Mouse (Mus musculus) liver, embryonic 11.5 days (tissue): ENCODE results near the gene Olfr77. TPM values are rescaled to one million over a fixed set of nuclear protein-coding genes. Genes with fewer than 3 reads are reported as not detected.

Experiments used
- ATAC-seq: fragments of 200-750 bp; cut with Nextera tagmentation; replicated peaks from 2 replicates; pipeline ENCODE4 v1.8.0; 2017; ENCODE audit warnings: moderate number of reproducible peaks, mild to moderate bottlenecking, moderate TSS enrichment, moderate library complexity; ENCODE audit not compliant: low FRiP score
- DNase-seq: peaks from one replicate; pipeline ENCODE4 v3.0.0-alpha.2; 2017; ENCODE audit warnings: low spot score
- H3K27ac ChIP-seq: fragments of 300-500 bp; sonication (generic); 2 replicates; pipeline ENCODE4 v1.5.1; 2014; ENCODE audit warnings: mild to moderate bottlenecking, low read depth, low read length, control low read depth
- H3K27me3 ChIP-seq: fragments of 300-500 bp; sonication (generic); replicated peaks from 2 replicates; pipeline ENCODE4 v1.6.1; 2014; ENCODE audit warnings: low read length, mixed read lengths; ENCODE audit not compliant: control insufficient read depth, insufficient read depth
- H3K36me3 ChIP-seq: fragments of 300-500 bp; sonication (generic); 2 replicates; pipeline ENCODE4 v1.6.1; 2014; ENCODE audit warnings: mild to moderate bottlenecking, low read length, moderate library complexity, mixed read lengths; ENCODE audit not compliant: control insufficient read depth, insufficient read depth
- H3K4me1 ChIP-seq: fragments of 300-500 bp; sonication (generic); replicated peaks from 2 replicates; pipeline ENCODE4 v1.6.1; 2014; ENCODE audit warnings: low read length, mixed read lengths; ENCODE audit not compliant: control insufficient read depth, insufficient read depth
- H3K4me2 ChIP-seq: fragments of 300-500 bp; sonication (generic); 2 replicates; pipeline ENCODE4 v1.6.1; 2014; ENCODE audit warnings: mild to moderate bottlenecking, control low read depth, moderate library complexity
- H3K4me3 ChIP-seq: fragments of 300-500 bp; sonication (generic); 2 replicates; pipeline ENCODE4 v1.5.1; 2014; ENCODE audit warnings: low read depth, low read length, control low read depth
- H3K9ac ChIP-seq: fragments of 300-500 bp; sonication (generic); 2 replicates; pipeline ENCODE4 v1.6.1; 2014; ENCODE audit warnings: low read depth, low read length, control low read depth
- H3K9me3 ChIP-seq: fragments of 300-500 bp; sonication (generic); 2 replicates; pipeline ENCODE4 v1.6.1; 2016; ENCODE audit warnings: low read length, inconsistent platforms, mixed read lengths; ENCODE audit not compliant: control insufficient read depth
- WGBS: fragments of 180-500 bp; shearing (Covaris S2); extraction: QIAGEN DNeasy Blood & Tissue Kit; methylation state at CpG from one replicate; pipeline ENCODE4 v1.1.7; 2014; 5-methylcytosine and 5-hydroxymethylcytosine counted together
- polyA plus RNA-seq: library from polyadenylated mRNA; unstranded; fragments of >200 nt; fragmentation: Nextera tagmentation; extraction: Ambion mirVana; gene quantifications from 2 replicates; pipeline ENCODE4 v1.2.1, GENCODE M21; 2014

Gene Olfr77
- polyA plus RNA-seq, result 0.32 and 0.34 TPM in 2 replicates

DNA sequence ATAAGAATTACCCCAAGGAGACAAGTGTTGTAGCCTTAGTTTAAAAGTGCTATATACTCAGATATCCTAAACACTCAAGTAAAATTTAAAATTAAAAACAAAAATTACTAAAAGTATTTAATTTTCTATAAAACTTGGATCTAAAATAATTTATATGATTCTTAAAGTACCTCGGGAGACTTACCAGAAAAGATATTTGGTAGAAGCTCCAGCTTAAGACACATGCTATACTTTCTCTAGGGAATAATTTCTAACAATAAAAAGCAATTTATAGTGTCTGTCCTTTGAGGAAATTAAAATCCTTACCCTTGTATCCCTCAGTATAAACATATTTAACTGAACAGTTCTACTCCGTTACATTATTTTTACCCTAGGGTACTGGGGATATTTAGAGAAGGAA lies at the start of gene Olfr77:
Gene Olfr77 (plus strand): TSS at position 301 of the 400 bp plus-strand sequence.
- DNase-seq (no peak), ATAC-seq (no peak)
- H3K4me3 ChIP-seq, result no peak within 1 kb of the TSS
- no peak within 1 kb of the TSS for H3K4me2 ChIP-seq
- no peak within 1 kb of the TSS for H3K27ac ChIP-seq
- no peak within 1 kb of the TSS for H3K9ac ChIP-seq
- H3K36me3 ChIP-seq, result no peaks in the 10 kb centered on the region
- WGBS, result 80% methylated on average over 2 of the region's 2 CpGs
- no peaks in the 10 kb centered on the region for H3K9me3 ChIP-seq
- no peaks in the 10 kb centered on the region for H3K4me1 ChIP-seq
- H3K27me3 ChIP-seq, result no peaks in the 10 kb centered on the region

DNA sequence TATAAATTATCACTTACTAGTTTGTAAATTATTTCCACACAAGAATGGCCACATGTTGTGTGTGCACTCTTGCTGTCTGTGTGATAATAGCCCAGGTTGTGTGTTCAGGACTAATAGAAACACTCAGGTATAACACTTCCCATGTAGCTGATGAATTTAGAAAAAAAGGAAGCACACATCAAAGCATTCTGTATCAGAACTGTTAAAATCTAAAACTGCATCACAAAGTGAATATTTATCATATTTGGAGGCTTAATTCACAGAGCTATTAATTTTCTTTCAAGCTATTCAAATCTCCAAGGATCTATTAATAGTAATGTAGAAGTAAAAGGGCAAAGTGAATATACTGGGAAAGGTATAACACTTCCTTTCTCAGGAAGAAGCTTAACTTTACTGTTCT lies 28.8 kb upstream of the Olfr77 start, which contains the start of gene Olfr862:
Gene Olfr862 (minus strand): TSS at position 101 of the 400 bp plus-strand sequence.
- 0 out of 2 replicates have a peak, but pooled peaks cover 3% of the 10 kb centered on the region for H3K9me3 ChIP-seq
- no peak within 1 kb of the TSS for H3K4me2 ChIP-seq
- DNase-seq (no peak), ATAC-seq (no peak)
- H3K27ac ChIP-seq, result no peak within 1 kb of the TSS
- H3K4me1 ChIP-seq, result no peaks in the 10 kb centered on the region
- no peak within 1 kb of the TSS for H3K9ac ChIP-seq
- no peaks in the 10 kb centered on the region for H3K36me3 ChIP-seq
- no peaks in the 10 kb centered on the region for H3K27me3 ChIP-seq
- H3K4me3 ChIP-seq, result no peak within 1 kb of the TSS

DNA sequence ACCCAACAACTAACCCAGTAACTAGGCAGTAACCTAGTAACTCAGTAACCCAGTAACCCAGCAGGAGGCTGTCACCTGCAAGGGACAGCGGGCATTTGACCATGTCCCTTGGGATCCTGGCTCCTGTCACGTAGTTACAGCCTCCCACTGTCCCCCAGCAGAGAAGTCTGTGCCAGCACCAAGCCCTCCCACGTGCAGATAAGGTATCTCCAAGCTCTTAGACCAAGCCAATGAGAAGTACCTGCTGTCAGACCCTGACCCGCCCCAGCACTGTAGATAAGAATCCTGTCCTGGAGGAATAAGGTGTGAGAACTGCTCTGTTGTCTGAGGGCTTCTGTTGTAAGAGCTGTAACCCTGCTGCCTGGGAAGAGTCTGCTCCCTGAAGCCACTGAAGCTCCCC lies 5.5 kb upstream of the Olfr77 start:
- ATAC-seq (no peak), DNase-seq (no peak)
- H3K27me3 ChIP-seq, result no peaks in the 10 kb centered on the region
- 52% methylated on average over 4 of the region's 4 CpGs for WGBS
- no peak overlapping the region for H3K4me3 ChIP-seq
- 0 out of 2 replicates have a peak, but pooled peaks cover 2% of the 10 kb centered on the region for H3K9me3 ChIP-seq
- H3K4me2 ChIP-seq, result no peak overlapping the region
- H3K36me3 ChIP-seq, result no peaks in the 10 kb centered on the region
- H3K4me1 ChIP-seq, result no peaks in the 10 kb centered on the region
- H3K27ac ChIP-seq, result no peak overlapping the region
- H3K9ac ChIP-seq, result no peak overlapping the region

Other genes starting within 250 kb of the Olfr77 start
- not detected in 2 replicates for gene Olfr857, start 207.4 kb upstream of the Olfr77 start, polyA plus RNA-seq
- gene Olfr58, start 136.6 kb upstream of the Olfr77 start, polyA plus RNA-seq, result not detected in 2 replicates
- not detected in 2 replicates for gene Olfr859, start 112.0 kb upstream of the Olfr77 start, polyA plus RNA-seq
- gene Olfr860, start 67.1 kb upstream of the Olfr77 start, polyA plus RNA-seq, result not detected in 2 replicates
- not detected in 2 replicates for gene Olfr862, start 28.9 kb upstream of the Olfr77 start, polyA plus RNA-seq
- gene Olfr866, start 111.2 kb downstream of the Olfr77 start, polyA plus RNA-seq, result not detected in 2 replicates
- not detected in 2 replicates for gene Olfr867, start 140.7 kb downstream of the Olfr77 start, polyA plus RNA-seq
- not detected in 2 replicates for gene Olfr868, start 181.8 kb downstream of the Olfr77 start, polyA plus RNA-seq
- not detected in 2 replicates for gene Olfr869, start 212.1 kb downstream of the Olfr77 start, polyA plus RNA-seq